Mouse (Mus musculus) liver, embryonic 12.5 days (tissue): ENCODE measurements at regions not wholly inside any gene's neighbourhood (a gene's known extent, or its start where the extent isn't known, plus 50 kb on each side); places are given as distances from the start of the nearest gene placed in this dataset.
"Not testable (repeated sequence)": the region's sequence is repeated elsewhere in the genome, so short reads cannot be mapped to it uniquely, and the experiment has no call there.

Experiments used
- ATAC-seq: fragments of 200-750 bp; cut with Nextera tagmentation; 2 replicates; pipeline ENCODE4 v1.8.0; 2017; ENCODE audit warnings: moderate number of reproducible peaks, mild to moderate bottlenecking, moderate library complexity
- H3K27ac ChIP-seq: fragments of 300-500 bp; sonication (generic); 2 replicates; pipeline ENCODE4 v1.5.1; 2016; ENCODE audit warnings: mild to moderate bottlenecking
- H3K27me3 ChIP-seq: fragments of 300-500 bp; sonication (generic); replicated peaks from 2 replicates; pipeline ENCODE4 v1.6.1; 2016; ENCODE audit warnings: mild to moderate bottlenecking, moderate library complexity
- H3K36me3 ChIP-seq: fragments of 300-500 bp; sonication (generic); 2 replicates; pipeline ENCODE4 v1.6.1; 2016; ENCODE audit warnings: mild to moderate bottlenecking, moderate library complexity
- H3K4me1 ChIP-seq: fragments of 300-500 bp; sonication (generic); 2 replicates; pipeline ENCODE4 v1.6.1; 2016
- H3K4me2 ChIP-seq: fragments of 300-500 bp; sonication (generic); 2 replicates; pipeline ENCODE4 v1.6.1; 2016; ENCODE audit warnings: mild to moderate bottlenecking, moderate library complexity
- H3K4me3 ChIP-seq: fragments of 300-500 bp; sonication (generic); 2 replicates; pipeline ENCODE4 v1.5.1; 2016; ENCODE audit warnings: mild to moderate bottlenecking, moderate library complexity
- H3K9ac ChIP-seq: fragments of 300-500 bp; sonication (generic); 2 replicates; pipeline ENCODE4 v1.6.1; 2016; ENCODE audit warnings: mild to moderate bottlenecking, moderate library complexity
- H3K9me3 ChIP-seq: fragments of 300-500 bp; sonication (generic); replicated peaks from 2 replicates; pipeline ENCODE4 v1.6.1; 2016; ENCODE audit warnings: mild to moderate bottlenecking, moderate library complexity
- WGBS: fragments of 180-500 bp; shearing (Covaris S2); methylation state at CpG from one replicate; pipeline ENCODE4 v1.1.7; 2016; ENCODE audit not compliant: insufficient replicate concordance; 5-methylcytosine and 5-hydroxymethylcytosine counted together

- 54% methylated on average over 4 of the region's 4 CpGs for whole genome bisulfite sequencing
- not testable (repeated sequence) for H3K36me3 ChIP-seq, H3K27me3 ChIP-seq, H3K4me3 ChIP-seq, H3K9ac ChIP-seq, H3K4me1 ChIP-seq, ATAC-seq, H3K4me2 ChIP-seq, H3K27ac ChIP-seq
- peaks cover 19% of the 10 kb centered on the region for H3K9me3 ChIP-seq
Measured at GRCm38 (mm10) chr12:20802027-20802426, 188.2 kb upstream of the Asap2 start.

DNA sequence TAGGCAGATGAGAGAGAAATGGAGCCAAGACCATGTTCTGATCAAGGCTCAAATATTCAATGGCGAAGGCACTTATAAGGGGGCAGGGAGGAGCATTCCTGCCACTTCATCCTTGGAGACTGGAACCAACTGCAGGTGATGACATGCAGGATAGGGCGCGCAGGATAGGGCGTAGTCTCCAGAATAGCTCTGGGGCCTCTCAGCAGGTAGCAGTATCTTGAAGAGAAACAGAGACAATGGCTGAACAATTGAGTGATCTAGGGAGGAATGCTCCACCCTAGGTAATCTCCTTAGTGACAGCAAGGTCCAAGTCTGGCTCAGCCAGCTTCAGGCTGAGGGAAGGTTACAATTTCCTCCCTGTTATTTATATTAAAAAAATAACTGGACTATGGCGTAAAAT, 184.8 kb upstream of the Asap2 start:
- H3K36me3 ChIP-seq, H3K9ac ChIP-seq, H3K4me3 ChIP-seq, H3K27ac ChIP-seq, H3K27me3 ChIP-seq, ATAC-seq, H3K4me2 ChIP-seq, H3K4me1 ChIP-seq: not testable (repeated sequence)
- 77% methylated on average over 4 of the region's 5 CpGs for WGBS
- H3K9me3 ChIP-seq, result peaks cover 16% of the 10 kb centered on the region

DNA sequence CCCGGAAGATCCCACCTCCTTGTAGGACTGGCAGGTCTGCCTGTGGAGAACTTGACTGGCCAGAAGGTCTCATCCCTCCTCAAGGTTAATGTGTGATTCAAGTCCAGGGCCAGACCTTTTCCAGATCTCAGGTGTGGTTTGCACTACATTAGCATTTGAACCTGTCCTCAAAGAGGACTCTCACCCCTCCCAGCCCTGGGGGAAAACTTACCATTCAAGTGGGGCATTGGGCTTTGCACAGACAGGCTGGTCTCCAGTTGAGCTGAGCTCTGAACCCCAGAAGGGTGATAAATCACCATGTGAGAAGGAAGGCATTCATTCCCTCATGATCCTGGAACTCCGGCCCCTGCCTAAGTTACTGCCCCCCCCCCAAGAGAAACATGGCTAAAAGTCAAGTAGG, 183.6 kb upstream of the Asap2 start:
- Histone ChIP-seq H3K27ac (no peak overlapping the region), H3K9ac (no peak overlapping the region), H3K4me2 (no peak overlapping the region), H3K4me1 (no peaks in the 10 kb centered on the region), H3K9me3 (peaks cover 16% of the 10 kb centered on the region), H3K4me3 (no peak overlapping the region), H3K27me3 (no peaks in the 10 kb centered on the region), H3K36me3 (no peaks in the 10 kb centered on the region)
- ATAC-seq, result no peak
- WGBS, result 61% methylated on average over 2 of the region's 2 CpGs

- WGBS, result 66% methylated on average over 6 of the region's 6 CpGs
- H3K9me3 ChIP-seq, H3K4me2 ChIP-seq, H3K27me3 ChIP-seq, H3K9ac ChIP-seq, H3K36me3 ChIP-seq, H3K4me3 ChIP-seq, H3K27ac ChIP-seq, ATAC-seq, H3K4me1 ChIP-seq: not testable (repeated sequence)
Measured at GRCm38 (mm10) chr12:20813836-20814235, 176.4 kb upstream of the Asap2 start.

DNA sequence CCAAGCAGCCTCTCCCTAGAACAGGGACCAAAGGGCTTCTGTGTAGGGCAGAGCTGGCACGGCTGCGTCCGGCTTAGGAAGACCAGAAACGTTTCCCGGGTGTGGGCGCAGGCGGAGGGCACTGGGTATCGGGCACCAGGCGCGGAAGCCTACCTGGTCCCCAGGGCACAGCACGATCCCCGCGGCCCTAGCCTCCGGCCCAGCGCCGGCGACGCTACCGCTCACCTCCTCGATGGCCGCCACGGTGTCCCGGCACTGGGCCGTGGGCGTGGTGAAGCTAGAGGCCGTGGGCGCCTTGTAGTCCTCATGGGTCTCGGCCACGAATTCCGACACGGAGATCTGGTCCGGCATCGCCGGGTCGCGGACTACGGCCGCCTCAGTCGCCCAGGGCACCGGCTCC, 175.1 kb upstream of the Asap2 start:
- peak overlapping the region; percentile 69 for H3K27ac ChIP-seq
- H3K36me3 ChIP-seq, H3K9me3 ChIP-seq, H3K4me1 ChIP-seq, H3K27me3 ChIP-seq: not testable (repeated sequence)
- 9% methylated on average over 40 of the region's 40 CpGs for WGBS
- H3K4me2 ChIP-seq, result peak overlapping the region; percentile 71
- ATAC-seq, result peak; percentile 55
- peak overlapping the region; percentile 59 for H3K4me3 ChIP-seq
- peak overlapping the region; percentile 67 for H3K9ac ChIP-seq

DNA sequence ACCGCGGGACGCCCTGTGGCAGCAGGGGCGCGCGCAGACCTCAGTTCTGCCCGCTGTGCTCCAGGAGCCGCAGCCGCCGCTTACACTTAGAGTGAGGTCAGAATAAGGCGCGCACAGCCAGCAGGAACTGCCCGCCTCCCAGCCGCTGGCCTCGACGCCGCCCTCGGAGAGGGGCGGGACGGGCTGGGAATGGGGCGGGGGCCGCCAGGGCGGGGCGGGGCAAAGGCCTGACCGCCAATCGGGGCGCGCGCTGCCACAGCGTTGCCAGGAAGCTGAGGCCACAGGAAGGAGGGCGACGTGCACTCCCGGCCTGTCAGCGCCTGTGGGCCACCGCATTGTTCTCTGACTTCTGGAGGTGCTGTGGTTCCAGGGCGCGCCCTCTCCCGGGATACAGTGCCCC, 174.7 kb upstream of the Asap2 start:
- H3K9ac ChIP-seq, result peak overlapping the region; percentile 67
- H3K27me3 ChIP-seq, result no peaks in the 10 kb centered on the region
- peak overlapping the region; percentile 71 for H3K4me2 ChIP-seq
- peak overlapping the region; percentile 59 for H3K4me3 ChIP-seq
- H3K9me3 ChIP-seq, result 0 out of 2 replicates have a peak, but pooled peaks cover 3% of the 10 kb centered on the region
- ATAC-seq, result peak; percentile 98
- peak overlapping the region; percentile 69 for H3K27ac ChIP-seq
- no peaks in the 10 kb centered on the region for H3K4me1 ChIP-seq
- no peaks in the 10 kb centered on the region for H3K36me3 ChIP-seq
- 3% methylated on average over 23 of the region's 38 CpGs for WGBS

DNA sequence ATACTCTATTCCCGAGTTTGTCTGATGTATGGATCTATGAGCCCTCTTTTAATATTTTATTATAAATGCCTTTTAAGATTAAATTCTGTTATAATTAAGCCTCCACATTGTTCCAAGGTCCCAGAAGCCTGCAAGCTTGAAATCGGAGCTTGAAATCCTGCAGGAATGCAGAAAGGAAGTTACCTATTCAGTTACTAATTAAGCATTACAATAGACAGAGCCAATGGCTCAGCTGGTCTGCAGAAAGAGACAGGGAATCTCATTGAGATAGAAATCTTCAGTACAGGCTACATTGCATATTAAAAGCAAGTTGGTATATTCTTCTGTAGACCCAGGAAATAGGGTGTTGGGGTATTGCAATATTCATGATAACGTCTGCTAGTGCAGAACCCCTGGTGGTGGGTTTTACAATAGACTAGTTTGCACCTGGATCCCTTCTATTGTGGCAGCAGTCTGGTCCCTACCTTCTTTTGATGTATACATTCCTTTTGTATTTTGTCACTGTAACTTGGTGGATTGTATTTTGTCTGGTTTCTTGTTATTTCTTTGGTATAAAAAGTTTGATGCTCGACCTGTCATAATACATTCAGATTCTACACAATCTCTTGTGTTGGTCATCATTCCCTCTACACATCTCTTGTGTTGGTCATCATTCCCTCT, 146.5 kb upstream of the Asap2 start:
- WGBS, result 49% methylated on average over 4 of the region's 4 CpGs
- H3K27me3 ChIP-seq, ATAC-seq, H3K4me2 ChIP-seq, H3K9ac ChIP-seq, H3K4me3 ChIP-seq, H3K27ac ChIP-seq, H3K4me1 ChIP-seq, H3K36me3 ChIP-seq: not testable (repeated sequence)
- peaks cover 15% of the 10 kb centered on the region; the same call in 1 of the 2 replicates for H3K9me3 ChIP-seq

- H3K27me3 ChIP-seq, H3K4me3 ChIP-seq, H3K27ac ChIP-seq, H3K4me2 ChIP-seq, H3K4me1 ChIP-seq, H3K9ac ChIP-seq, H3K36me3 ChIP-seq, ATAC-seq: not testable (repeated sequence)
- peaks cover 18% of the 10 kb centered on the region; the same call in 1 of the 2 replicates for H3K9me3 ChIP-seq
- WGBS, result 31% methylated on average over 7 of the region's 7 CpGs
Measured at GRCm38 (mm10) chr12:20844873-20845272, 145.4 kb upstream of the Asap2 start.

- no peaks in the 10 kb centered on the region for H3K27me3 ChIP-seq
- H3K4me2 ChIP-seq, result no peak overlapping the region
- no peak overlapping the region for H3K27ac ChIP-seq
- peaks cover 18% of the 10 kb centered on the region; the same call in 1 of the 2 replicates for H3K9me3 ChIP-seq
- H3K4me1 ChIP-seq, result no peaks in the 10 kb centered on the region
- H3K36me3 ChIP-seq, result no peaks in the 10 kb centered on the region
- WGBS, result 47% methylated on average over 17 of the region's 17 CpGs
- no peak for ATAC-seq
- no peak overlapping the region for H3K9ac ChIP-seq
- H3K4me3 ChIP-seq, result no peak overlapping the region
Measured at GRCm38 (mm10) chr12:20845297-20845696, 145.0 kb upstream of the Asap2 start.

- WGBS, result 58% methylated on average over 6 of the region's 6 CpGs
- H3K4me3 ChIP-seq, H3K27me3 ChIP-seq, H3K36me3 ChIP-seq, H3K4me2 ChIP-seq, H3K27ac ChIP-seq, H3K4me1 ChIP-seq, ATAC-seq, H3K9ac ChIP-seq: not testable (repeated sequence)
- peaks cover 12% of the 10 kb centered on the region for H3K9me3 ChIP-seq
Measured at GRCm38 (mm10) chr12:20884104-20884503, 106.2 kb upstream of the Asap2 start.

- peak overlapping the region; percentile 79 for H3K9ac ChIP-seq
- ATAC-seq, result peak; percentile 99
- H3K4me1 ChIP-seq, H3K9me3 ChIP-seq, H3K27me3 ChIP-seq: not testable (repeated sequence)
- H3K4me2 ChIP-seq, result peak overlapping the region; percentile 87
- peak overlapping the region; percentile 76 for H3K4me3 ChIP-seq
- peak overlapping the region; percentile 80 for H3K27ac ChIP-seq
- WGBS, result 1% methylated on average over 79 of the region's 87 CpGs
- H3K36me3 ChIP-seq, result peaks cover 17% of the 10 kb centered on the region
Measured at GRCm38 (mm10) chr12:20920653-20921397, 69.4 kb upstream of the Asap2 start.

DNA sequence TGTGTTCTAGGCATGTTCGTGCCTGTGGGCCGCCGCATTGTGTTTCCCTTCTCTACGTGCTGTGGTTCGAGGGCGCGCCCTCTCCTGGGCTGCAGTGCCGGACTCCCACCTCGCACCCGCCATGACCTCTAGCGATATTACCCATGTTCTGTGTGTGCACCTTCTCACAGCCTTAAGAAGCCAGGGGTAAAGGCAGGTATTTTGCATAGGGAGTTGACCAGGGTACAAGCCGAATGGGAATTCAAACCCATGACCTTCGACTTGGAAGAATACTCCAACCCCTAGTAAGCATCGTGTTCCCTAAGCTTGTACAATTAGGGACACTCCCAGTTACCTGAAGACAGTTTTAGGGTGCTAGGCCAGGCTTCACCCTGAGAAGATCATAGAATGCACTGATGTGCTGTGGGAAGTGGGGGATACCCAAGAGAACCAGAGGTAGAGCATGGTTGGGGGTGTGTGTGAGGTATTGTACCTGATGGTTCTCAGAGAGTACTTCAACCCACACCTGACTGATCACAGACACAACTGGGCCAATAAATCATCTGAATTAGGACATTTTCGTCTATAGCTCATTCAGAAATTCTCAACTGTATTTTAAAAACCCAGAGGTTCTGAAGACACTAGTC, 68.7 kb upstream of the Asap2 start:
- H3K27ac ChIP-seq, H3K9ac ChIP-seq, H3K27me3 ChIP-seq, H3K4me1 ChIP-seq, ATAC-seq, H3K9me3 ChIP-seq: not testable (repeated sequence)
- peak overlapping the region; percentile 87 for H3K4me2 ChIP-seq
- peak overlapping the region; percentile 76 for H3K4me3 ChIP-seq
- WGBS, result 8% methylated on average over 15 of the region's 15 CpGs
- peaks cover 11% of the 10 kb centered on the region for H3K36me3 ChIP-seq
